Mouse (Mus musculus) cerebellum, adult 11-12 months (tissue): ENCODE measurements around the gene Lsm14a.

ENCODE experiments used
- DNase-seq: peaks from one replicate; pipeline ENCODE4 v3.0.0; 2022

Lsm14a gene

GRCm38 (mm10) chr7:34393215-34393614 is at the start of gene Lsm14a:
Gene Lsm14a, minus strand, starts transcription at chr7:34393315.
- DNase-seq, result no peak

- DNase-seq, result no peak
Measured at GRCm38 (mm10) chr7:34438903-34439302, 45.8 kb upstream of the Lsm14a start.

- no peak for DNase-seq
Measured at GRCm38 (mm10) chr7:34433597-34433996, 40.5 kb upstream of the Lsm14a start.

GRCm38 (mm10) chr7:34421201-34421600 is 28.1 kb upstream of the Lsm14a start:
- no peak for DNase-seq

GRCm38 (mm10) chr7:34407492-34407891 is 14.4 kb upstream of the Lsm14a start:
- peak; percentile 36 for DNase-seq

GRCm38 (mm10) chr7:34403876-34404275 is 10.8 kb upstream of the Lsm14a start:
- no peak for DNase-seq

- DNase-seq, result no peak
Measured at GRCm38 (mm10) chr7:34400070-34400469, 7.0 kb upstream of the Lsm14a start.

- DNase-seq, result no peak
Measured at GRCm38 (mm10) chr7:34398831-34399230, 5.7 kb upstream of the Lsm14a start.

GRCm38 (mm10) chr7:34396791-34397190 is 3.7 kb upstream of the Lsm14a start:
- no peak for DNase-seq

- no peak for DNase-seq
Measured at GRCm38 (mm10) chr7:34395761-34396160, 2.6 kb upstream of the Lsm14a start.

- DNase-seq, result no peak
Measured at GRCm38 (mm10) chr7:34394636-34395035, 1.5 kb upstream of the Lsm14a start.

GRCm38 (mm10) chr7:34394091-34394490 is 976 bp upstream of the Lsm14a start:
- no peak for DNase-seq

- DNase-seq, result peak; percentile 32
Measured at GRCm38 (mm10) chr7:34392335-34392734, 780 bp downstream of the Lsm14a start.

GRCm38 (mm10) chr7:34391711-34392110 is 1.4 kb downstream of the Lsm14a start:
- no peak for DNase-seq

- DNase-seq, result peak; percentile 30
Measured at GRCm38 (mm10) chr7:34390834-34391155, 2.3 kb downstream of the Lsm14a start.

- DNase-seq, result peak; percentile 35
Measured at GRCm38 (mm10) chr7:34390111-34390833, 2.8 kb downstream of the Lsm14a start.

- DNase-seq, result peak; percentile 93
Measured at GRCm38 (mm10) chr7:34389277-34390085, 3.6 kb downstream of the Lsm14a start.

GRCm38 (mm10) chr7:34388445-34389276 is 4.5 kb downstream of the Lsm14a start:
- DNase-seq, result peak; percentile 72

- no peak for DNase-seq
Measured at GRCm38 (mm10) chr7:34387784-34388444, 5.2 kb downstream of the Lsm14a start.

GRCm38 (mm10) chr7:34382803-34383202 is 10.3 kb downstream of the Lsm14a start:
- no peak for DNase-seq

- DNase-seq, result no peak
Measured at GRCm38 (mm10) chr7:34381733-34382132, 11.4 kb downstream of the Lsm14a start.

- DNase-seq, result no peak
Measured at GRCm38 (mm10) chr7:34380311-34380710, 12.8 kb downstream of the Lsm14a start.

GRCm38 (mm10) chr7:34373906-34374305 is 19.2 kb downstream of the Lsm14a start:
- DNase-seq, result no peak
